Mouse (Mus musculus) naive thymus-derived CD4-positive, alpha-beta T cell, adult 2 months (primary cell): ENCODE results near the gene Arap2.
A peak's percentile ranks its signal among the peaks of the same experiment; 100 is the strongest.

Experiments
- DNase-seq: peaks from one replicate; pipeline ENCODE4 v3.0.0-alpha.2; 2011; ENCODE audit warnings: low read depth

Arap2 gene

DNA sequence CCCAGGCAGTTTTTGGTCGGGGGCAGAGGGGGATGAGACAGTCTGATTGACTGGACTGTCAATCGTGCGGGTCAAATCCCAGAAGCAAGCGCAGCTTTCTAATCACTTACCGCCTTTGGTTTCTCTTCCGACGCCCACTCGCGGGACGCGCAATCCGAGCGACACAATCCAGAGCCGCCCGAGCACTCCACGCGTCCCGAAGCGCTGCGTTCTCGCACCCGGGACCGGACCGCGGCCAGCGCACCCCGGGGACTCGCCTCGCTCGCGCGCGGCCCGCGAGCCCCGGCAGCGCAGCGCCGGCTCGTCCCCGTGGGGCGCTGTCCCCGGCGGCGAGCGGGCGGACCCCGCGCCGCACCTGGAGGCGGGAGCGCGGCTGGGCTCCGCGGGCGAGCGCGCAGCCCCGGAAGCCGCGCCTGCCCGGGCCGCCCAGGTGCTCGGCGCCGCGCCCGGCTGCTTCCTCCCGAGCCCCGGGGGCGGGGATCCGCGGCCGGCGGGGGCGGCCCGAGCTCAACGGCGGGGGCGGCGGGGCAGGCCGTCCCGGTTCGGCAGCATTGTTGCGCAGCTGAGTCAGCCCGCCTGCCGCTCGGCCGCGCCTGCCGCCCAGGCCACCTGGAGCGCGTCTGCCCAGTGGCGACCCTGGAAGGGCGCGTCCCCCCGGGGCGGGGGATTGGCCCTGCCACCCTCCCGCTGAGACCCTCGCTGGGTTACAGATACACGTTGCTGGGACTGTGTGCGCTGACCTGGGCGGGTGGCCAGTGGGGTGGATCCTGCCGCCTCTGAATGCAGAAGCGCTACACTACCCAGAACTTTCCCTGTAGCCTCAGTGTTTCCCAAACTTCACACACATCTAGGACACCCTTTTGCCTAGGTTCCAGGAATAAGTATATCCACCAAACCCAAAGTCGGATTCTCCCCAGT is at the start of gene Arap2:
Arap2 (minus strand) TSS at position 376 of the 918 bp plus-strand sequence.
- peak; percentile 75 for DNase-seq

DNA sequence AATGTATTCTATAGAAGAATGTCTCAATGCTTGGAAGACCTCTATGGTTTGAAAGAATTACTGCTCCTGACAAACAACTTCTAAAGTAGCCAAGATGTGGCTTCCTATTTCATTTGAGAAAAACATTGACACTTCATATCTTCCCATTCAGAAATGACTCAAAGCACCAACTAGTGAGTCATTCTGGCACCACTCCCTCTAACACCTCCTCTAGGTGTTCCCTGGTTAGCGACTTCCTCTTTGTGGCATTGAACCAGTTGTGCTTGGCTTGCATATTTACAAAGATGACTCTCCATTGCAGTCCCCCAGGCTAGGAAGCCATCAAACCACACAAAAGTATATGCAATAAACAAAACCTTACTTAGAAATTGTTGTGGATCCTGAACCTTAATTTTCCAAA is 49.8 kb upstream of the Arap2 start:
- DNase-seq = peak; percentile 73

DNA sequence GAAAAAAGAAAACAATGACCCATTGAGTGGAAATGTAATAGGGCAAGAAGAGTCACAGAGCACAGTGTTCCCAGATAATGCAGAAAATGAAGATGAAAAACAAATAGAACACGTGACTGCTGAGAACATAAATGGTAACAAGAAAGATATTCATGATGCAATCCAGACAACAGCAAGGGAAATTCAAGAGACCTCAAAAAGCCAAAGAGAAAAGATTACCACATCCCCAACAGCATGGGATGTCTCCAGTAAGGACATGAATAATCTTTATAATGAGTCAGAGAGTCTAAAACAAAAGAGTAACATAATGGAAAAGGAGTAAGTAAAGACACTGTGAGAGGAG is 48.1 kb upstream of the Arap2 start:
- no peak for DNase-seq

DNA sequence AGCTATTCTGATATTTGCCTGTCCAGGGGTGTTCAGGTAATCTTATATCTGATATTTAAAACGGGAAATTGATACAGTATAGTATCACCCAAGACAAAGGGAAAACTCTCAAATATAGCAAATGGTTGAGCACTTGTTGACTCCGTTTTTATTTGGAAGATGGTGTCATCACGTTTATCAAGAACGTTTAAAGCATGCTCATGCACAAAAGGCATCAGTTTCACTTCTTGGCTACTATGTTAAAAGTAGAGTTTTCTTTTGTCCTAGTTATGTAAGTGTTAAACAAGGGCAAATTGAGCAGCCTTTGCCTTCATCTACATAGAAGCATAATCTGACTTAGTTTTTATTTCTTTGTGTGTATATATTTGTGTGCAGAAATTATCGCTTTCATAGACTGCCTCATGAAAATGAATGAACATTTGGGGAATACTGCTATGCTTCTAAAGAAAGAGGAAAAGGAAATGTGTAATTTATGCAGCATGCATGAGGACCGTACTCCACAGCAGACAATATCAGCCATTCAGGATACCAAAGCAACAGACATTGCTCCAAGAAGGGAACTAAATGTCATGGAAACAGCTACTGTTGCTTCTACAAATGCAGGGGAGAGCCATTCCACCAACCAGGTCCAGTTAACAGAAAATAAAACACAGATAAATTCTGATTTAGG is 47.6 kb upstream of the Arap2 start, which contains the start of gene Dthd1:
Dthd1 (plus strand) TSS at position 422 of the 670 bp plus-strand sequence.
- no peak for DNase-seq

DNA sequence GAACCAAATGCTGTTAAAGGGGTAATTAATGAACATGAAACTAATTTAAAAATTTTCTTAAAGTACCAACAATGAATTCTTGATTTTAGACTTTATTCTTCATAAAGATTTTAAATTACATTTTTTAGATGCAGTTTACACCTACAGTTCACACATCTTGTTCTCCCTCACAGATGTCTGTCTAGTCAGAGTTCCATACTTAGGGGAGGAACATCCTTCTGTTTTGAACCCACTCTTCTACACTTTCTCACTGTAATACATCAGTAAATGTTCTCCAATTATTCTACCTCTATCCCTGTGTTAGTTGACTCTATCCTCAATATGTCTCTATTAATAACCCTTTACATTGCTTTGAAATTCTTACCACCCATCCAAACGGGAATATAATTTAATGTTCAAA is 26.8 kb upstream of the Arap2 start:
- DNase-seq = no peak

DNA sequence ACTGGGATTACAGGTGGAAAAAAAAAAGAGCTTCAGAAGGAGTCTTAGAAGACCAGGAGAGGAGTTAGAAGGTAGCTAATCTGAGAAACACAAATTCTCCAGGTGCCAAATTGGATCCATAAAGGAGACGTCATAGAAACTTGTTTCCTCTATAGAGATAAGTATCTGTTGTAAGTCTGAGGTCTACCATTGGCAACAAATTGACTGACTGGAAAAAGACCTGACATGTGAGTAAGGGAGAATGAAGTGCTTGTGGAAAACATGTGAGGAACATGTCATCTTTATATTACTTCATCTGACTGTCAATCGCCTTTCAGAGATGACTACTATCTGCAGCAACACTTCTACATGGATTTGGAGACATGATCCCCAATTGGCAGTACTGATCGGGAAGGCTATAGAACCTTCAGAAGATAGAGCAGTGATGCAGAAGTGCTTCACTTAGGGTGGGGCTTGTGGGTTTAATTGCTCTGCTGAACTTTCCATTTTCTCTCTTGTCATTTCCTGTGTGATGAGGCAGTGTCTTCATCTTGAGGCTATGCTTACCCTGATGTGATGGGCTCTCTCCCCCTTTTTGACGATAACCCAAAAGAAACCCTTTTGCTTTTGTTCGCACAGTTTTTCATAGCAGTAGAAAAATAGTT is 25.1 kb upstream of the Arap2 start:
- peak; percentile 83 for DNase-seq

DNA sequence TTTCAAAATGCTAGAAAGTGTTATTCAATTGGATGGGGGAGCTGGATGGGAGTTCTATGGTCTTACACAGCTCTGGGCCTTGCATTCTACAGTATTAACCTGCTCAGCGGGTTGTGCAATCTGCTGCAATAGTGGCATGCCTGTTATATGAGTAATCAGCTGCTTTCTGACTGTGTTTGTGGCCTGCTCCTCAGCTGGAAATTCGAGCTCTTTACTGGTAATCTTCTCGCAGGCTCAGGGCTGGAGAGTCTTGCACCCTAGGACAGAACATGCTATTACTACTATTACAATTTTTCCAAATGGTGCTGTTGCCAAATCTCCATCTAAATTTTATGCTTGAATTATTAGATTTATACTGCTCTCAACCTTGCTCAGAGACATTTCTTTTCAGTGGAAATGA is 20.9 kb upstream of the Arap2 start:
- no peak for DNase-seq

DNA sequence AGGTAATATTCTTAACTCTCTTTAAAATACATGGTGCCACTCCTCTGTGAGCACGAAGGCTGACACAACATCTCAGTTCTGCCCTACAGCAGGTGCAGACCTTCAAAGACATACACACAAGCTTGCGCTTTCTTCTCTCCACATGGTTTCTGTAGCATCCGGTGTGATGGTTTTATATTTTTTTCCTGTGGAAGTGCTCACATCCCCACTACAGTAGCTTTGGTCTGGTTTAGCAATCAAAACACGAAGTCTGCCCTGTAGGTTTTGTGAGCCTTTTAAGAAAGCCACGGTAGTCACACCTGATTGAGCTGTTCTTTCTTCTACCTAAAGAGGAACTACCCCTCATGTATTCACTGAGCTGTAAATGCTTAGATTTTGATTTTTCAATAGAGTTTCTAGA is 12.7 kb upstream of the Arap2 start:
- DNase-seq = peak; percentile 88

DNA sequence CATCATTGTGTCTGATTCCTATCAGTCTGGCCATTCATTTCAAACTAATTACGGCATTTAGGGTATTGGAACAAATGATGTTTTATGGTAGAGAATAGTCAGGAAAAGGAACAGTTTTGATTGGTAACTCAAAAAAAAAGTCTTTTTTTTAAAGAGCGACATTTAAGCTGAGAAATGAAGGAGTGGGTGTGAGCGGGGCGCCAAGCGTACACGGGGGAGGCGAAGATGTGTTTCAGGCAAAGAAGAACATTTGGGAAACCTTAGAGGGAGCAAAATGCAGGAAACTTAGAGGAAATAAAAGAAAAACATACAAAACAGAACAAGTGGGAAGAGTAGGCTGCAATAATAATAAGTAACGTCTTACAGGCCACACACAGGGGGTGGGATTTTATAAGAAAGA is 11.8 kb upstream of the Arap2 start:
- DNase-seq = no peak

DNA sequence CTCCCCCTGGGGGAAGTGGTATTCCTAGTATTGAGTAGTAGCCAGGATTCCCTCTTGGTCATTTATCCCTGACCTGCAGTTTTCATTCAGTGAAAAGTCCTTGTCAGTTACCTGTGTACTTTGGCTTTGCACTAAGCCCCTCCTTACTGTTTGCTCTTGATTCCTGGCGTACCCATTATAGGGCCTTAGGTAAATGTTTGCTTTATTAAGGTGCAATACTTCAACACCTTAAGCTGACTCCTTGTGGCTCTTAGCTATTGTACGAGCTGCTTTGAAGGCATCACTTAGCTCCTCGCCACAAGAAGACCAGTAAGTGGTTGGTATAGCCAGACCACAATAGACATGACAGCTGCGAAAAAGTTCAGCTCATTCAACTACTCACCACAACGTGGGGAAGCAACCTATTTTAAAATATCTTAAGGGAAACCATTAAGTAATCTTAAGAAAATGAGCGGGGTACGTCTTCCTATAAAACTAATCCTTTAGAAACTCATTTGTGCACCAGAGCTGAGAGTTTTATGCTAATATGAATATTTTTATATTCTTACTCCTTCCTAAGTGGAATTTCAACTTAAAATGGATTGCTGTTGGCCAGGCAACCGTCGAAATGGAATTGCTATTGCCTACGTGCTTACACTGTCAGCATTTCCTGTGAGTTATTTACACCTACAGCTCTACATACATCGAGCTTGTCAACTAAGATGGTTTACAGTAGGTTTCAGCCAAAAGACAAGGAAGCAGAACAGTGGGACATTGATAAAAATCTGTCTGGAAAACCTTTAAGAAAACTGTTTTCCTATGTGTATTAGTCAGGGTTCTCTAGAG is 6.0 kb upstream of the Arap2 start:
- no peak for DNase-seq

DNA sequence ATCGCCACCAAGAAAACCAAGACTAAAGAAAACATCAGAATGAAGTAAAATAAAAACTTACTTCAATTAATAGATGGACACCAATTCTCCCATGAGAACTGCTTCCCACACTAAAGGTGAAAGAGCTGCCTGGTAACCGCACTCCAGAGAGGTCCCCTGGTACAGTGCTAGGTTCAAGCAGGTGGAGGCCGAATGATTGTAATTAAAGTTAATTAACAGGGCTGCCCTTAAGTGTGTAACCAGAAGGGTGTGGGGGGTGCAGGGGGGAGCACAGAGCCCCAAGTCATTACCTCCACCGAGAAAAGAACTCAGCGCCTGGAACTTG is 538 bp downstream of the Arap2 start:
- no peak for DNase-seq

DNA sequence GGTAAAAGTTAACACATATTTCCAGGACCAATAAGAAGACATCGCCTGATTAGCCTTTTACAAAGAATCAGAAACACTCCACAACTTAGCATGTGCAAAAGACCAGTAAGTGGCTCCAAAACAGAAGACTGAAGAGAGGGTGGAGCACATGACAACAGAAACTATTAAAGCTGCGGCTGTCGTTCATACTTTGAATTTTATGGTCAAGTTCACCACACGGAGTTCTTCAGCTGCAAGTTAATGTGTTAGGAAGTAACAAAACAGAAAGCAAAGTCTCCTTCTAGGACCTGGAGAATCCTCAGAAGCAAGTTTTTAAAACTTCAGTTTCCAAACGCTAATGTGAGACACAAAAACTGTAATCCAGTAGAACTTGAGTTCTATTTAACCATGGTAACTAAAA is 1.8 kb downstream of the Arap2 start:
- DNase-seq = peak; percentile 31

DNA sequence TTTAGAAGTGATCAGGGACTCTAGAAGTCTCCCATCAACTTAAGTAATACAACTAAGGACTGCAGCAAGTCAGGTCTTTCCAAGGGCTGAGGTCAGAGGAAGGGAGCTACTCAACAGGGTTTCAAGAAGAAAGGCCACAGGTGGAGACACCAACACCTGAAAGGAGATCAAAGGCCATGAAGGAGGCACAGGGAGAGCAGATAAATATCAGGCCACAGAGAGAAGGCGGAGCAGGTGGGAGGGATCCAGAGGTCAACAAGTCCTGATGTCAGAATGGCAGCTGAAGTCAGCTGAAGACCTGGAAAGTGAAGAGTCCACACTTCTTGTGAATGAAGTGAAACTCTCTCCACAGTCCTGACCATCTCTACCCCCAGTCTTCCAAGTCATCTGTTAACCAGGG is 2.9 kb downstream of the Arap2 start:
- peak; percentile 39 for DNase-seq

DNA sequence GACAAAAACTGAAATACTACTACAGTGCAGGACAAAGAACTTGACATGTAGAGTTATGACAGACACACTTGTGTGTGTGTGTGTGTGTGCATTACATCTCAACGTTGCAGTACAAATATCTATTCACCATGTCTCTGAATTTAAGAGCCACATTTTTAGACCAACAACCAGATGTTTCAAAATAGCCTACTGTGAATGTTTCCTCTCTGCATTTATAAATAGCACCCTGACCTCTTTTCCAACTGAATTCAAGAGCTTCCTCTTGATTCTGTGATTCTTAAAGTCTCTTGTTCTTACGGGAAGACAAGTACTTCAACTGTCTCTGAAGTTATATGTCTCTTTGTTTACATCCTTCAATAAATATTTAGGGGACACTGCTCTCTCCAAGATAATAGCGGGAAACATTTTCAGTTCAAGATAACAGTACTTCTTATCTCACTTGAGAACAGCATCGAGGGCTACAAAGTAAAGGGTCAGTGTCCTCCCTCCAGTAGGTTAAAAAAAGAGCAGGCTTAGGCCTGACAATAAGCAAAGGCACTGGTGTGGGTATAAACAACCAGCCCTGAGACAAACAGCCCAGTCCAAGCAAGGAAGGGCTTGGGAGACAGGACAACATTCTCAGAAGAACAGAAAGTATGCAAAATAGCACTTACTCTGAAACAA is 3.5 kb downstream of the Arap2 start:
- peak; percentile 21 for DNase-seq

DNA sequence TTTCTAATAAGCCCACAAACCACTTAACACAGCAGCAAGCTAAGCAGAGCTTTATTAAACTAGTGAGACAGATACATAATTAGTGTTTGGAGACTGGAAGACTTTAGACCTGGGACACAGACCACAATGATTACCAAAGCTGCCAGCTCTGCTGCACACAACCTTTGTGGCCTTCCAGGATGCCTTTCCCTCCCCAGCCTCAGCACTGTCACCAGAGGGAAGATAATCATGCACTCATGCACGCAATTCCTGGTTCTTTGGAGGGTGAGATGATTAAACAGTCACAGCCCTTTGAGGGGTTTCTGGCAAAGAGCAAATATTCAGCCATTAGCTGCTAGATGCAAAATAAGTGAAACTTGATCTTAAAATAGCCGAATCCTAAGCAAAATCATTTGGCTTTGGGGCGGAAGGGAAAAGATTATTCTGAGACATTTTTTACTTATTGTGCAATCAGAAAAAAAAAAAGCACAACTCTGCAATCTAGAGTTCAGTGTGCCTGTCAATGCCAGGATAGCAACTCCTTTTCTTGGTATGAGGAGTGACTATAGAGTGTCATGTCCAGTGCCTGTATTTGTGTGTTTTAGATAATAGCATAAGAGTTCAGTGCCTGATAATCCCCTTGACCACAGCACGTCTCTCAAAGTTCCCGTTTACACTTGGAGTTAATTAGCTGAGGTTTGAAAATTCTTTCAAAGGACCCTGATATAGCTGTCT is 5.0 kb downstream of the Arap2 start:
- DNase-seq = no peak

DNA sequence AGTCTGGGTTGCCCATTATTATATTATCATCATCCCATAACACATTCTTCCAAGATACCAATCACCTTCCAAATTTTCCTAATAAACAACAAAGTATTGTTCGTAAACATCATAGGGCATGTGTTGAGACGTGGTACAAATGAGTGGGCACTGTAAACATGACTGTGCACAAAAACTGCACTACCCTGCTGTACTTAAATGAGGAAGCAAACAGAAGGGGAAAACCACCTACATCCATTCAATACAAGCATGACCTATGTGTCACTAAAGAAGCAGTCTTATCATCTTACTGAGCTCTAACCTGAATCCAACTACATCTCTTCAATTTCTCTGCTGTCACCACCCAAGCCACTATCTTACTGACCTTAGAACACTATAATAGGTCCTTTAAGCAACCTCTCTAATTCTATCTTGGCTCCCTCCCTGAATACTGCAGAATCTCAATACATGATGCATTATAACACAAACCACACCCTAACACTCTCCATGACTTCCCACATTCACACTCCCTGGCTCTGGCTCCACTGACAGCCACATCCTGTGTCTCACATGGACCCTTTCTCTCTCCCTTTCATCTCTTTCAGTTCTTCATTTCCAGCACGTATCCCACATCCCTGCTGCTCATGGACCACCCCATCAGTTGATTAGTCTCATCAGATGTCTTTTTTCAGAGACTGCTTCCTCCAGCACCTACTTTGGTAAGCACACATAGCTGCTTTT is 10.0 kb downstream of the Arap2 start:
- DNase-seq = no peak

DNA sequence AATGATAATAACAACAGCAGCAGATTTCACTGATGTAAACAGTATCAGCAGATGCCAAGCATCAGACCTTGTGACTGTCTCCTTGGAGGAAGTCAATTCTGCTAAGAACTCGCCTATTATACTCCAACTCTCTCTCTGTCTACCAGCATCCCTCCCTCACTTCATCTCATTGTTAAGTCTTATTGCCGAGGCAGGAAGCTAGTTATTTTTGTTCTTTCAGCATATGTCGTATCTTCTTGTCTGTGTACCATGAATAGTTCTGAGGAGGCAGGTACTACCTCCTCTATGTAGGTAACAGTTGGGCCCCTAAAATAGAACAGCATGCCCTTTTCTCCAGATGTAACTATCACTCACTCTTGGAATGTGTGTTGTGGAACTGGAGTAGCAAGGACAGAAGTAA is 13.0 kb downstream of the Arap2 start:
- DNase-seq = peak; percentile 62

DNA sequence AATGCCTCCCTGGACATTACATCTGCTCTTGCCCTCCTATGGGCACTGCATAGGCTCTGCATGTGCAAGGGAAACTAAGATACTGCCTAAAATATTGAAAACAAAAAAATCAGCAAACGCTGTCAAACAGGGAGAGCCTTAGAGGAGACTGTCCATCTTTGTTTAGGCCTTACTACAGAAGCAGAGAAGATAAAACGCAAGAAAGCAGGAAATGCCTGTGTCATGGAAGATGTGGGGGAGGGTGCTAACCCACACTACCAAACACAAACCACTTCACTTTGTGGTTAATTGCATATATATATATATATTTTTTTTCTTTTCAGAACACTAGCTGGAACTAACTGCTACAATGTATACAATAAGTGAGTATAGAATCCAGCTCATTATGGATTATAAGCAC is 14.3 kb downstream of the Arap2 start:
- DNase-seq = peak; percentile 71

DNA sequence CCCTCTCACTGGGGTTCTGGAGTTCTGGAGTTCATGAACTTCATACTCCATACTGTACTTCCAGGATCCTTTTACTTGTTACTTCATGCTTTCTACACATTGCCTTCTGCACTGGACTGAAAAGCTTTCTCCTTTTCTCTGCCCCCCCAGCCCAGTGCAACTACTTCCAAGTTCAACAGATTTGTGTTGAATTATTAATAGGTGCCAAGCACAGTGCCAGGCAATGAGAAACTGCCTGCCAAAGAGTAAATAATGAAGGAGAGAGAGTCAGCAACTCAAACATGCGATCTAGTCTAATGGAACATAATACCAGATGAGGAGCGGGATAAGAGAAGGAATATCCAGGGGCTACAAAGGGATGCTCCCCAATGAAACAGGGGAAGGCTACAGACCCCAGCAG is 17.8 kb downstream of the Arap2 start:
- DNase-seq = no peak

DNA sequence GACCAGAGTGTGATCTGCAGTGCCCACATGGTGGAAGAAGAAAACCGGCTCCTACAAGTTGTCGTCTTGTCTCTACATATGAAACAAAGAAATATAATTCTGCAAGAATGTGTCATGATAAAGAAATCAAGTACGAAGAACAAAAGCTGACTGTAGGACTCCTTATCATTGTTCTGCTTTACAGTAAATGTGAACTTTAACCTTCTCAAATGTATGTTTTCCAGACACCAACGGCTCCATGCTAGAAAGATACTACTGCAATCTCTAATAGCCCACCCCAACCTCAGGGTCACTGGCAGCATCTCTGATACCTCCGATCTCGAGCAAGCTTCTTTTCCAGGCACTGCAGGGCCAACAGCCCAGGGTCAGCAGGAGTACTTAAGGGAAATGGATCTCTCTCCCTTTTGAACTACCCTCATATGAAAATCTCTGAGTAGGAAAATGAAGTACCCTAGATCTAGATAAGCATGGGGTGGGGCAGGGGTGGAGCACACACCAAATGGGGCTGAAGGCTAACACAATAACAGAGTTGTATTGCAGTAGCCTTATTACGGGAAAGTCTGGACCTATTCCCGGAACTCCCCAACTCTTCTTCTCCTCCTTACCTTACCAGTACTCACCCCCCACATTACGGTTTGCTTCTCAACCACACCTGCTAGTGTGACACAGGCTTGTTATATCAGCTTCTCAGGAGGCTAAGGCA is 22.6 kb downstream of the Arap2 start:
- no peak for DNase-seq
